Mouse (Mus musculus) spleen, adult 18-20 months (tissue): Measurements from ENCODE around the gene Loxl3.
A peak's percentile ranks its signal among the peaks of the same experiment; 100 is the strongest.

ENCODE experiments used
- DNase-seq, 2 experiments: peaks; one replicate each; pipeline ENCODE4 v3.0.0; 2022; ENCODE audit warnings: mixed read lengths in 2 of 2

The Loxl3 gene

DNA sequence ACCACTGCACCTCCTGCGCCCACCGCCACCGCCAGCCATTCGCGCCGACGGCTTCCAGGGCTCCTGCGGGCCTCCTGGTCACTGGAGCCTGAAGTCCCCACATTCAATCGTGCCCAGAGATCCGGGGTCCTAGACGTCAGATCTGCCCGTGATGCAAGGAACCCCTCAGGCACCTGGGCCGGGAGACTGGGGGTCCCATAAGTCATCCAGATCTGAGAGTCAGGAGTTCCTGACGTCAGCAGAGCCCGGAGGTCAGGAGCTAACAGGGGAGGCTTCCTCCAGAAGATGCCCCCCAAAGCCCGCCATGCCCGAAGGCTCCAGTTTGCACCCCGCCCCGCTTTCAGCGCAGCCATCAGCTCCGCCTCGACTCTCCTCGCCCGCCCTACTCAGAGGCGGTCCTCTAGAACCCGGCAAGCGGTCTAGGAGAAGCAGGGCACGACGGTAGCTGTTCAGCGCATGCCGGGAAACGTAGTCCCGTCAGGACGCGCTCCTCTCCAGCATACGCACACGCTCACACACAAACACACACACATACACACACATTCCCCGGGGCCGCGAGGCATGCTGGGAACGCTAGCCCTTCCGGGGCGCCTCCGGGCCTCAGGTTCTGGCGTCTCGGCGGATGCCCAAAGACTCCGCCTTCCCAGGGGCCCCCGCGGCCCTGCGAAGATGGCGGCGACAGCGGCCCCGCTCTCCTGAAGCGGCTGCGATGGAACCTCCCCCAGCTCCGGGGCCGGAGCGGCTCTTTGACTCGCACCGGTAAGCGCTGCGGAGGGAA is 20.3 kb downstream of the Loxl3 start, which contains the start of gene Aup1:
Aup1 (plus strand) TSS at position 448 of the 778 bp plus-strand sequence.
- peak; percentile 96 for DNase-seq

DNA sequence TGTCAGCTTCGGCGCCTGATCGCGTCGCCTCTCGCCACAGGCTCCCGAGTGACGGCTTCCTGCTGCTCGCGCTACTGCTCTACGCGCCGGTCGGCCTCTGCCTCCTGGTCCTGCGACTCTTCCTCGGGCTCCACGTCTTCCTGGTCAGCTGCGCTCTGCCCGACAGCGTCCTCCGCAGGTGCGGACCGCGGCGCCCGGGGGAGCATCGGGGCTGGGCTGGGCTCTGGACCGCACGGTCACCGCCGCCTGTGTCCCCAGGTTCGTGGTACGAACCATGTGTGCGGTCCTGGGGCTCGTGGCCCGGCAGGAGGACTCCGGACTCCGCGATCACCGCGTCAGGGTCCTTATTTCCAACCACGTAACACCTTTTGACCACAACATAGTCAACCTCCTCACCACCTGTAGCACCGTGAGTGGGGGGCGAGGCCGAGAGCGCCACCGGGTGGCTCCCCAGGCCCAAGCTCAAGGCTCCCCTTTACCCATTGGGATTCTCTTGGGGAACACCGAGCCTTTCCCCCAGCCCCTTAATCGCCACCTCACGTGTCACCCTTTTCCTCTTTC is 21.0 kb downstream of the Loxl3 start, which contains the start of gene Htra2:
Htra2 (minus strand) TSS at position 403 of the 561 bp plus-strand sequence.
- peak in 1 of 2 experiments; percentile 59 for DNase-seq

DNA sequence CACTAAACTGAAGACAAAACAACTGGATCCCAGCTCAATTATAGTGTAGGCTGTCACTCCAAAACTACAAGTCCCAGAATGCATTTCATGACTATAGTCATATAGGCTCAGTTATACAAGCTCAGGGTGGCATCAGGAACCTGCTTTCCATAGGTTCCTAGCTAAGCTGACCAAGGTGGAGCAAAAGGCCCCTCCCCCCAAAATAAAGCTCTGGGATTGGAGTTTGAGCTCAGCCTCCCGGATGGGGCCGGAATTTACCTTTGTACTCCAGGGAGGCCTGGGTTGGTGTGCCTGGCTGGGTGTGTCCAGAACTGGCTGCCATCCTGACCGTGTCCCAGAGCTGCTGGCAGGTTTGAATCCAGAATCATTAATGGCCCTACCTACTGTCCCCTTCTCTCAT is 23.8 kb downstream of the Loxl3 start, which contains the start of gene Dqx1:
Dqx1 (plus strand) TSS at position 55 of the 400 bp plus-strand sequence.
- no peak for DNase-seq

DNA sequence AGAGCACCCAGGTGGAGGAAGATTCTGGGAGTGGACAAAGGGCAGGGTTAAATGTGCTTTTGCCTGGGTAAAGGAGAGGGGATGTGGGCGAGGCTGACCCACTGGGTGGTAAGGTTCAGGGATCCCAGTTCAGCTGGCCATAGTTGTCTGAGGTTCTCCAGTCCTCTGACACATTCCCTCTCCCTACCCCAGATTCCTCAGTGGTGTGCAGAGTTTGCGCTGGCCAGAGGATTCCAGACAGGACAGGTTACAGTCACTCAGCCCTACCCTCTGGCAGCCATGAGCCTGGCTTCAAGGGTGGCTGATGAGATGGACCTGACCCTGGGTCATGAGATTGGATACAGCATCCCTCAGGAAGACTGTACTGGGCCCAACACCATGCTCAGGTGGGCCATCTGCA is 24.8 kb downstream of the Loxl3 start:
- DNase-seq: no peak

DNA sequence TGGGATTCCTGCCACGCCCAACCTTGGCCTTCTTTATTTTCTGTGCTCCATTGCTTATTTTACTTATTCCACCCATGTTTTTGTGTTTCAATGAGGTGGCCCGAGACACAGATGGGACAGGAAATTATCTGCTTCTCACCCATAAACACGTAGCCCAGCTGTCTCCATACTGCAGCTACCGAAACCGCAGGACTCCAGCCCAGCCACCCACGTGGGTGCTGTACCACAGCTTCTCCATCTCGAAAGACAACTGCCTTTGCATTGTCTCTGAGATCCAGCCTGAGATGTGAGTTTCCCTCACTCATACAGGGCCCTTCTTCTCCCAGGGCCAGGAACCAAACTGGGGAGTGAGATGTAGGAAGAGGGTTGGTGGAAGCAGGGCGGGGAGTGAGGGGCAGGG is 32.0 kb downstream of the Loxl3 start:
- DNase-seq: no peak

DNA sequence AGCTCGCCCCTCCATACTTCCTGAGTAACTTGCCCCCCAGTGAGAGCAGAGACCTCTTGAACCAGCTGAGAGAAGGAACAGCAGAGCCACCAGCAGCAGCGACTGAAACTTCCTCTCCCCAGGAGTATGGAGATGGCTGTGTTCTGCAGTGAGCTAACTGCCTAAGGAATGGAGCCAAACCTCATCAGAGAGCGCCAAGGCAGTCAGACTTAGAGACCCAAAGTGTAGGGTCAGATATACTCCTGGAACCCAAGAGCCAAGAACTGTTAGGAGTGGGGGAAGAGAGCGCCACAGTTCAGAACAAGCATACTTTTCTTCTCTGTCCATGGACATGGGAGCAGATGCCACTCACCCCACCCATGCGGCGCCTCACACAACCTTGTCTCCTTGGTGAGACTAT is 32.5 kb downstream of the Loxl3 start:
- DNase-seq: no peak

DNA sequence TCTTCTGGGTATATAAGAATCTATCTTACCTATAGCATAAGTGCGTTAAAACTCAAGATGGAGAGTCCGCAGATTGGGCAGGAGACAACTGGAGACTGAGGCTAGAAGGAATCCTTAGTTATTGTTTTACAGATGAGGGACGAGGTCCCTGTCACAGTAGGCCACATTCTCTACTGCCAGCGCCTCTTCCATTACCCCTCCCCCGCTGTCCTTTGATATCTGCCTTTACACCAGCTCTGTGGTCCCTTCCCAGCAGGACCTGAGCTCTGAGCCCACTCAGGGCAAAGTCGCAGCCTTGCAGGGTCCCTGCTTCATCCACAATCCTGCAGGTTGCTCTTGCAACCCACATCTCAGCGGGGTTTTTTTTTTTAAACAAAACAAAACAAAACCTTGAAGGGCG is 34.2 kb downstream of the Loxl3 start:
- no peak for DNase-seq

DNA sequence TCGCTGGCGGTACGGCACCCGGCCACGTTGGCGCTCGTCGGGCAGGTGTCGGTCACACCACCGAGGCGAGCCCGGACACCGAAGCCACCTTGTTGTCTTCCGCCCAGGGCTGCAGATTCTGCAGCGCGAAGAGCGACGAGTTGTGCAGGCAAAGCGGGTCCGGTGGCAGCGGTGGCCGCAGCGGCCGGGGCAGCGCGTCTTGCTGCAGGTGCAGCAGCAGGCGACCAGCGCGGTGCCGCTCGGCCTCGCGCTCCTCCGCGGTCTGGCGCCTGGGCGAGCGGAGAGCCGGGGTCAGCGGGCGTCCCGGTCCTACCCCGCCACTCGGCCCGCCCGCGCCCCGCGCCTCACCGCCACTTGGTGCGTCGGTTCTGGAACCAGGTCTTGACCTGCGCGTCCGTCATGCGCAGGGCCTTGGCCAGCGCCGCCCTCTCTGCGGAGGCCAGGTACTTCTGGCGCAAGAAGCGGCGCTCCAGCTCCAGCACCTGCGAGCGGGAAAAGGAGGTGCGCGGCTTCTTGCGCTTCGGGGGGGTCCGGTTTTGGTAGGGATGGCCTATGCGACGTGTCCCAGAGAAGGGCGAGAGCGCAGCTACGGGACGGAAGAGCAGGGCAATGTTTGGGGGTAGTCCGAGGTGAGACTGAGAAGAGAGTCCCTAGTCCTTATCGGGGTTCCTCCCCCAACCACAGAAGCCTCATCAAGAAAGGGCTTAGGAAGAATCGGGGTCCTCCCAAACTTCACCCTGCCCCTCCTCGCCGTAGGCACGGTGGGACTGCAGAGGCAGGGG is 34.9 kb downstream of the Loxl3 start:
- DNase-seq: no peak

DNA sequence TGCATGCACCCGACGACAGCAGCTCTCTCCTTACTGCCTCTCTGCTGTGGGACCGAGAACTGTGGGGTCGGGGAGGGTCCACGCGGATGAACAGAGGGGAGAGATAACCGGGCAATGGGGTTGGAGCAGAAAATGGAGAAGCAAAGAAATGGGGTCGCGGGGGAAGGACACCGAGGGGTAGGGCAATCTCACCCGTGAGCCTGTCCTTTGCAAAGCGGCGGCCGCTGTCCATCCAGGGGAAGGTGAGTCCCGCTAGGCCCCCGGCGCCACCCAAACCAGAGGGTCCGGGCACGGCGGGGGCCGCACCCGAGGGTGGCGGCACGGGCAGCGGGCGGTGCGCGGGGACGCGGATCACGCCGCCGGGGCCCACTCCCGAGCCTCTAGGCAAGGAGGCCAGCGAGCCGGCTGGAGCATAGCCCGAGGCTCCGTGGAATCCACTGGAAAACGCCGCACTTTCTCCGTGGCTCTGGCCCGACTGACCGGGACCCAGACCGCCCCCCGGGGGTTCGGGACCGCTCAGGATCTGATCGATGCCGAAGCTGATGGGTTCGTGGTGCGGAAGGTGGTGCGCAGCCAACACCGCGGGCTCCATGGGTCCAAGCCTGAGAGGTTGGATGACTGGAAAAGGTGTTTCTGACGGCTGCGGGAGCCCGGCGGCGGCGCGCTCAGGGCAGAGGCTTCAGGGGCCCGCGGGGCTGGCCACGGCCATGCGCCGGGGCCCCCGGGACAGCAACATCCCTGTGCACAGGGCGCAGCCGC is 35.7 kb downstream of the Loxl3 start:
- DNase-seq: no peak

DNA sequence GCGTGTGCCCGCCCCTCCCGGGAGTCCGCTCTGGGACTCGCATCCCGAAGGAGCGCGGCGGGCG is 36.1 kb downstream of the Loxl3 start, which contains the start of gene Tlx2:
Tlx2 (minus strand) TSS at position 47 of the 64 bp plus-strand sequence.
- no peak for DNase-seq

DNA sequence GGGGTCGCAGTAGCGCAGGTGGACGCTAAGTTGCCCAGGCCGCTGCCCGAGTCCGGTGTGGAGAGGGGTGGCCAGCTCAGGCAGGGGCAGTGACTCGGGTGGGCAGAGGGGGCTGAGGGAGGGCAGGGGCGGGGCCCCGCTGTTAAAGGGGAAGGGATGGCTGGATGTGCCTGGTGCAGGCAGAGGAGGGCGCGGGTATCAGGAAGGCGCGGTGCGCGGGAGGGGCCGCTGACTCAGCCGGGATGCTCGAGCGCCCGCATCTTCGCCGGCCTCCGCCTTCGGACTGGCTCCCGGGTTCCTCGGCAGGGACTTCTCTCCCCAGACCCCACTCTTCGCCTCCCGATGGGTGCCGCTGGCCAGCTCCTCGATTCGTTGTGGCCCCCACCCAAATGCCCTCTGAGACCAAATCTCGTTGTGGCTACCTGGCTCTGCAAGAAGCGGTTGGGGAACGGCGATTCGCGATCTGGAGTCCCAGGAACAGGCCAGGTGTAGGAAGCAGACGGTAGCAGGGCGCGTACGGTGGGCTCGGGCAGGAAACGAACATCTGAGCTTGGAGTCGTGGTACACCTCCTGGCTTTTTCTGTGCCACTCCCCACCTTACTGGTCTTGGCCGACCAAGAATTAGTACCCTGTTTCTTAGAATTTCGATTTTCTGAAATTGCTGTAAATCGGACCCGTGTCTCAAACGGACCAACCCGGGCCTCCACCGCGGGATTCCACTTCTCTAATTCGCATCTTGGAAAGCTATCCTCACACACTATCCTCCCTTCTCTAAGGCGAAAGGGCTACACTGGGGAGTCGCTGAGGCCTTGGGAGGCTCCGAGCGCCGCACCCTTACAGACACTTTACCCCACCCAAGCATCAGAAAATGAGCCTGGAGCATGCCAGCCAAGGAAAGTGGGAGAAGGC is 36.6 kb downstream of the Loxl3 start:
- DNase-seq: no peak

DNA sequence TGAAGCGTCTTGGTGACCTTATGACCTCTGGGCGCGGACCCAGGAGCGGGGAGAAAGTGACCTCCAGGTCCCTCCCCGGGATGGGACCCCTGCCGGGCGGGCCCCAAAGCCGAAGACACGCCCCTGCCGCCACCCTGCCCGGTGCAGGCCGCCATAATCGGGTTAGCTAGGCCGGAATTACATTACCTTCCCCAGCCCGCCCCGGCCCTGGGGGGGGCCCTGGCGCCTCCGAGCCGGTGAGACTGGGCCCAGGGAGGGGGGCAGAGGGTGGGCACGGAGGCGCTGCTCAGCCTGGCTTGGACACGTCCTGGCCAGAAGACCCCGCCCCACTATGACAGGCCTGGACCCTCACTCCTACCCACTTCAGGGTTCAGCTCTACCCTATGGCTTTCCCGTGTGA is 37.2 kb downstream of the Loxl3 start:
- DNase-seq: no peak

DNA sequence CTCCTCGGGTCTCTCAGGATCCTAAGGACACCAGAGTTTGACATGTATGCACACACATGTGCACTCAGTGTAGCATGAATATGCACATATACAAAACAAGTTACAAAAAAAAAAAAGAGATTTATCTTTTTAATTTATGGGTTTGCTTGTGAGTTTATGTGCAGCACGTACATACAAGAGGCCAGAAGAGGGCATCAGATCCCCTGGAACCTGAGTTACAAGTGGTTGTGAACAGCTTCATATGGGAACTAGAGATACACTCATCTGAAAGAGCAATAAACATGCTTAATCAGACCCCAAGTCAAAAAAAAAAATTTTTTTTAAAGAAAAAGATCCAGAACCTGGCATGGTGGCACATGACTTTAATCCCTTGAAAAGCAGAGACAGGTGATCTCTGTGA is 41.0 kb downstream of the Loxl3 start:
- DNase-seq: no peak

DNA sequence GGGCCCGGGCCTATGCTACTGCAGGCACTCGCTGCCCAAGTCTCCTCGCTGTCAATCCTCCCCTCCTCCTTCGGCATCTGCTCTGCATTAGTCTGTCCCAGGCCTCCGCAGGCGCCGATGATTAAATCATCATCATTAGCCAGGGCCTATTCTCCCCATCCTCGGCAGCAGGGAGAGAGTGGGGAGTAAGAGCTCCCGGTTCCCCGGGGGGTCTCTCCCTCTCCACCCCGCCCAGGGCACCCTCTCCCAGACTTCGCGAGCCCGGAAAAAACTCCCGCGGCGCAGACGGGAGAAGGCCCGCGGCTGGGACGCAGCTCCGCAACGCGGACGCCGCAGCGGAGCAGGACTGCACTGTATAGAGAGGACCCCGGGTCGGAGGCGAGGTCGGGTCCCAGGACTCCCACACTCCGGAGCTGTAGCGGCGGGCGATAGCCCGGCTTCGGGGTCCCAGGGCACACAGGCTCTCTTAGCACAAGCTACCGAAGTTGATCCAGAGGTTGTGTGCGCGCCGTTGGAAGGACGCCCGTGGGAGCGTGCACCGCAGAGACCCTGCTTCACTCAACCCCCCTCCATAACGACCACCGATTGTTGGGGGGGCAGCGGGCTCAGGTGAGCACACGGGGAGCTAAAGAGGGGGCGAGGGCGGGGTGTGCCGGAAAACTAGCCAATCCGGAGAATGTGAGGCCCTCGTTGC is 43.8 kb downstream of the Loxl3 start, which contains the start of gene Pcgf1:
Pcgf1 (plus strand) TSS at position 240 of the 694 bp plus-strand sequence.
- no peak for DNase-seq

DNA sequence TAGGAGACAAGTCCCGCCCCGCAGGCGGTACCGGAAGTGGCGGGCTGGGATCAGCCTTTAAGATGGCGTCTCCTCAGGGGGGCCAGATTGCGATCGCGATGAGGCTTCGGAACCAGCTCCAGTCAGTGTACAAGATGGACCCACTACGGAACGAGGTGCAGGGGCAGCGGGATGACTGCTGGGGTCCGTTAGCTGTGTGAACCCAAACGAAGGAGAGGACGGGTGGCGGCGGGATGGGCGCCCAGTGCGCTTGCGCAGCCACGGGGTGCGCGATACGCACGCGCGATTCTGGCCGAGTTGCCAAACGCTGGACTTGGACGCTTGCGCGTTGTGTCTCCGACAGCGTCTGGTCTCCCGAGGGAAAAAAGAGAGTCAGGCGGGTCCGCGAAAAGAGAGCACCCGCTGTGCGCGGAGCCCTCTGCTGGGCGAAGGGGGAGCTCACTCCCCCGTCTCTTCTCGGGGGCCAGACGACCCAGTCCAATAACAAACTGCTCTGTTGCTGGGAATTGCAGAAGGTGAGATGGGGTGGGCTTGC is 44.4 kb downstream of the Loxl3 start:
- peak; percentile 98 to 100 for DNase-seq

DNA sequence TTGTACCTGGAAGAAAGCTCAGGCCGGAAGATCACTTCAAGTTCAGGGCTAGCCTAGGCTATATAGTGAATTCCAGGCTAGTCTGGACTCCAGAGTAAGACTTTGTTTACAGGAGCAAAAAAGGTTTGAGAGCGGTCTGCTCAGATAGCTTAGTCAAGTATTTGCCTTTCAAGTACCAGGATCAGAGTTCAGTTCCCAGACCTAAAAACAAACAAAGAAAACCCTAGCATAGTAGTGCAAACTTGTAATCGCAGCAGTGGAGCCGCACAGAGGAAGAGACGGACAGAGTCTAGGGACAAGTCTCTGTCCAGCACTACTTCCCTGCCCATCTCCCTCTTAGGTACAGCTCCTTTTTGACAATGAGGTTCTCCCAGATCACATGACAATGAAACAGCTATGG is 46.2 kb downstream of the Loxl3 start:
- DNase-seq: no peak

DNA sequence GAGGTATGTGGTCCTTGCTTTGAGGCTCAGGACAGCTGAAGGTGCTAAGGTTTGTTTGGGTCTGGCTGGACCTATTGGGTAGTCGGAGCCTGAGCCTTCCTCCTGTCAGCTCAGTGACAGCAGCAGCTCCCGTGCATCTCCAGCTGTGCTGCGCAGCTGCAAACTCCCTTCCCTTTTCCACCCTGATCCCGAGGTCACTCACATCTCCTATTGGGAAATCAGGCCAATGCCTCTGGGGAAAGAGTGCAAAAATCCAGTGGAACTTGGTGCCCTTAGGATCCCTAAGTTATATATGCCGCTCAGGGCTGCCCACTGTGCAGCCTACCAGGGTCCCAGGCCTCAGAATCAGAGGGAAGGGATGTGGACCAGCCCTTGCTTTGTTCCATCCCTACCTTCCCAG is 49.5 kb downstream of the Loxl3 start:
- no peak for DNase-seq

DNA sequence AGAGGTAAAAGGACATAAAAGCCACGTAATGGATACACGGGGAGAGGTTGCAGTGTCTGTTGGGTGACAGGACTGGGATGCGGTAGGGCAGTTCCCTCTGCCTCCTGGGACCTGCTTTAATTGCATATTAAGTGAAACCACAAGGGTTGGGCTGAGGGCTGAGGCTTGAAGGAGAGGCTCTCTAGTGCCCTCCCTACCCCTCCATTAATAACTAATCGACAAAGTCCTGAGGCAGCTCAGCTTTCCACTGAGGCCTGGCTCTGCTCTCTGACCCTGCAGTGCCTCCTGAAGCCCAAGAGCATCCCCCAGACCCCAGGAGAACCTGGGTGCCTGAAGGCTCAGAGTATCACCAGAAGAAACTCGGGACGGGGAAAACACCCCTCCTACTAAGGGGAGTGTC is 50.5 kb downstream of the Loxl3 start:
- DNase-seq: no peak

DNA sequence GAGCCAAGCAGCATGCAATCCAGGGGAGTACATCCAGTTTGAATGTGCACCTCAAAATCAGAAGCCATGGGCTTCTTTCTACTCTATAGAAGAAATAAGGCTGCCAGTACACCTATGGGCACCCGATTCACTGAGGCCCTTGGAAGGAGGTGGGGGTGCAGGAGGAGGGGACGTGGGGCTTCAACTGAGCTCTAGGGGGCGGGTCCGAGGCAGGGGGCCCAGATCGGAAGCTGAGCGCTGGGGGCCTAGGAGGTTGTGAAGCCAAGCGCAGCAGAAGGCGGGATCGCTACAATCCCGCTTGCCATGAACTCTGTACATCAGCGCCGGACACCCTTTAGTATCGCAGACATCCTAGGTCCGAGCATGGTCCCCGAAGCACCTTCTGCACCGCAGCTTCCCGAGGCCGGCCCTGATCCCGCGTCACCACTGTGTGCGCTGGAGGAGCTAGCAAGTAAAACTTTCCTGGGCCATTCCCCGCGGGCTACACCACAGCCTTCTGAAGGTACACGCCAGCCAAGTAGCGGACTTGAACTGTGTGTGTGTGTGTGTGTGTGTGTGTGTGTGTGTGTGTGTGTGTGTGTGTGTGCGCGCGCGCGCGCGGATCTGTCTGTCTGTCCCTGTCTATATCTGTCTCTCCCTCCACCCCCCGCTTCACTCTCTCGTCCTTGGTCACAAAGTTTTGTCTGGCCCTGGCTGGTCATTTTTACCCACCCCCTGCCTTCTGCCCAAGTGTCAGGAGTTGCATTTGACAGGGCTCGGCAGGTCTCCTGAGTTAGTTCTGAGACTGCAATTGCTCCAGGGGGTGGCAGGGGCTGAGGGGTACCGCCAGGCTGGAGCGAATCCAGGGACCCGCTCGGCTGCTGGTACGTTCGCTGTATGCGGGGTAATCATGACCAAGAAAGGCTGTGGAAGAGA is 52.4 kb downstream of the Loxl3 start, which contains the start of gene Lbx2:
Lbx2 (plus strand) TSS at position 247 of the 915 bp plus-strand sequence.
- no peak for DNase-seq
